Mouse (Mus musculus) megakaryocyte, adult 5-6 weeks (primary cell): ENCODE measurements around the gene Myh10. TPM values are rescaled to one million over a fixed set of nuclear protein-coding genes. Genes with fewer than 3 reads are reported as not detected.
"Not testable (repeated sequence)": the region's sequence is repeated elsewhere in the genome, so short reads cannot be mapped to it uniquely, and the experiment has no call there.

Source experiments
- ATAC-seq: 2 replicates; pipeline ENCODE4 v1.8.0; 2016; ENCODE audit warnings: mild to moderate bottlenecking, inconsistent platforms; ENCODE audit not compliant: poor library complexity, severe bottlenecking
- total RNA-seq, 2 experiments: library from RNA; stranded (forward) in 1 of 2; stranded (reverse) in 1 of 2; fragments of 153-499, 151-499 nt in 1 of 2; fragments of 221-1000, 200-1000 nt in 1 of 2; gene quantifications; 2 replicates each; pipeline versions ENCODE4 v1.2.3 to v1.2.4; 2015 to 2017

The Myh10 gene
- total RNA-seq, 2 experiments from 2014 or later, result 0.59 to 1.9 TPM

GRCm38 (mm10) chr11:68787222-68787621 is 95.9 kb downstream of the Myh10 start:
- no peak for ATAC-seq

- ATAC-seq, result no peak
These were observed 99.4 kb downstream of the Myh10 start for GRCm38 (mm10) chr11:68790720-68791119.

GRCm38 (mm10) chr11:68791794-68792193 is 100.4 kb downstream of the Myh10 start:
- no peak for ATAC-seq

GRCm38 (mm10) chr11:68798258-68798657 is 106.9 kb downstream of the Myh10 start:
- no peak for ATAC-seq

GRCm38 (mm10) chr11:68805148-68805547 is 113.8 kb downstream of the Myh10 start:
- ATAC-seq, result no peak

GRCm38 (mm10) chr11:68807787-68808186 is 116.4 kb downstream of the Myh10 start:
- peak; percentile 66 for ATAC-seq

GRCm38 (mm10) chr11:68811881-68812577 is 120.7 kb downstream of the Myh10 start:
- no peak for ATAC-seq

GRCm38 (mm10) chr11:68818416-68818815 is 127.1 kb downstream of the Myh10 start:
- no peak for ATAC-seq

- no peak for ATAC-seq
These were observed 128.0 kb downstream of the Myh10 start for GRCm38 (mm10) chr11:68819226-68819805.

- no peak for ATAC-seq
These were observed 131.0 kb downstream of the Myh10 start for GRCm38 (mm10) chr11:68822326-68822725.

GRCm38 (mm10) chr11:68826735-68827134 is 135.4 kb downstream of the Myh10 start:
- ATAC-seq, result no peak

- not testable (repeated sequence) for ATAC-seq
These were observed 140.2 kb downstream of the Myh10 start for GRCm38 (mm10) chr11:68831580-68831979.

- no peak for ATAC-seq
These were observed 141.4 kb downstream of the Myh10 start for GRCm38 (mm10) chr11:68832793-68833192.

- no peak for ATAC-seq
These were observed 142.2 kb downstream of the Myh10 start for GRCm38 (mm10) chr11:68833593-68833992.

GRCm38 (mm10) chr11:68835034-68835433 is 143.7 kb downstream of the Myh10 start:
- no peak for ATAC-seq

- no peak for ATAC-seq
These were observed 148.2 kb downstream of the Myh10 start for GRCm38 (mm10) chr11:68839606-68840005.

GRCm38 (mm10) chr11:68850862-68851261 is 159.5 kb downstream of the Myh10 start:
- no peak for ATAC-seq

- ATAC-seq, result no peak
These were observed 160.5 kb downstream of the Myh10 start for GRCm38 (mm10) chr11:68851644-68852485.

- peak; percentile 26 for ATAC-seq
These were observed 161.1 kb downstream of the Myh10 start for GRCm38 (mm10) chr11:68852486-68852901.

GRCm38 (mm10) chr11:68852932-68853409 is 161.6 kb downstream of the Myh10 start:
- ATAC-seq, result peak; percentile 91

GRCm38 (mm10) chr11:68853611-68854401 is 162.4 kb downstream of the Myh10 start:
- ATAC-seq, result peak; percentile 50
